Mouse (Mus musculus) hindlimb bud, embryonic 11.5 days (tissue): ENCODE measurements around the gene Llgl2.
"Not testable (repeated sequence)": the region's sequence is repeated elsewhere in the genome, so short reads cannot be mapped to it uniquely, and the experiment has no call there.

ENCODE experiments used
- DNase-seq: peaks from one replicate; pipeline ENCODE4 v3.0.0-alpha.2; 2012; ENCODE audit warnings: low read depth, low spot score; ENCODE audit errors: extremely low spot score

Gene Llgl2

GRCm38 (mm10) chr11:115832523-115832922 lies 8.7 kb downstream of the Llgl2 start:
- DNase-seq, result peak; percentile 57

- no peak for DNase-seq
Measured at GRCm38 (mm10) chr11:115833021-115833513, 9.2 kb downstream of the Llgl2 start.

GRCm38 (mm10) chr11:115834033-115834432 lies 10.2 kb downstream of the Llgl2 start:
- no peak for DNase-seq

GRCm38 (mm10) chr11:115836656-115837395 lies 13.0 kb downstream of the Llgl2 start:
- no peak for DNase-seq

GRCm38 (mm10) chr11:115837606-115838345 lies 13.9 kb downstream of the Llgl2 start:
- DNase-seq, result no peak

GRCm38 (mm10) chr11:115838895-115839311 lies 15.1 kb downstream of the Llgl2 start:
- DNase-seq, result no peak

GRCm38 (mm10) chr11:115839732-115840131 lies 15.9 kb downstream of the Llgl2 start:
- DNase-seq, result no peak

- no peak for DNase-seq
Measured at GRCm38 (mm10) chr11:115841044-115841443, 17.2 kb downstream of the Llgl2 start.

GRCm38 (mm10) chr11:115841961-115842550 lies 18.2 kb downstream of the Llgl2 start:
- DNase-seq, result no peak

GRCm38 (mm10) chr11:115843141-115843890 lies 19.5 kb downstream of the Llgl2 start:
- no peak for DNase-seq

- no peak for DNase-seq
Measured at GRCm38 (mm10) chr11:115843891-115844239, 20.0 kb downstream of the Llgl2 start.

- DNase-seq, result no peak
Measured at GRCm38 (mm10) chr11:115844240-115844639, 20.4 kb downstream of the Llgl2 start.

- no peak for DNase-seq
Measured at GRCm38 (mm10) chr11:115845819-115846218, 22.0 kb downstream of the Llgl2 start.

GRCm38 (mm10) chr11:115854674-115855073 lies 30.8 kb downstream of the Llgl2 start:
- no peak for DNase-seq

- not testable (repeated sequence) for DNase-seq
Measured at GRCm38 (mm10) chr11:115857146-115857545, 33.3 kb downstream of the Llgl2 start.

- no peak for DNase-seq
Measured at GRCm38 (mm10) chr11:115857936-115858335, 34.1 kb downstream of the Llgl2 start.

- no peak for DNase-seq
Measured at GRCm38 (mm10) chr11:115858354-115858753, 34.5 kb downstream of the Llgl2 start, which contains the start of gene Myo15b. TSS of gene Myo15b (plus strand) at chr11:115858406.

GRCm38 (mm10) chr11:115859143-115859945 lies 35.5 kb downstream of the Llgl2 start:
- DNase-seq, result peak; percentile 39

GRCm38 (mm10) chr11:115863895-115864294 lies 40.0 kb downstream of the Llgl2 start:
- no peak for DNase-seq

- DNase-seq, result no peak
Measured at GRCm38 (mm10) chr11:115869393-115869792, 45.5 kb downstream of the Llgl2 start.
